Mouse (Mus musculus): Measurements from ENCODE around the gene Lsamp. TPM values are rescaled to one million over a fixed set of nuclear protein-coding genes. Genes with fewer than 3 reads are reported as not detected.

The Lsamp gene
- total and polyA plus RNA-seq, 2 experiments from 2014 or later, result 116 to 210 TPM

- WGBS, result 38% methylated on average over 4 of the region's 4 CpGs
- H3K9ac ChIP-seq (replicated peaks; ENCODE audit: low read length, poor library complexity, severe bottlenecking), result no peak overlapping the region
- no peaks in the 10 kb centered on the region for H3K4me1 ChIP-seq (ENCODE audit: insufficient read depth, low read length)
- no peak overlapping the region for H3K4me3 ChIP-seq (ENCODE audit: low read depth, low read length)
- ATAC-seq (ENCODE audit: low FRiP score) (no peak), DNase-seq (ENCODE audit: low spot score) (no peak)
- H3K36me3 ChIP-seq (ENCODE audit: insufficient read depth, low read length), result no peaks in the 10 kb centered on the region
- H3K27ac ChIP-seq (ENCODE audit: low read depth, low read length), result no peak overlapping the region
- H3K4me2 ChIP-seq (ENCODE audit: low read depth, low read length, poor library complexity, severe bottlenecking), result no peak overlapping the region
- TF ChIP-seq CTCF (IDR thresholded peaks at IDR 0.05), result no peak
- H3K27me3 ChIP-seq (ENCODE audit: insufficient read depth, low read length), result no peaks in the 10 kb centered on the region
- H3K9me3 ChIP-seq (ENCODE audit: low read length), result no peaks in the 10 kb centered on the region
These were observed 2139.7 kb downstream of the Lsamp start for GRCm38 (mm10) chr16:42123826-42124225.

GRCm38 (mm10) chr16:42126061-42126460 lies 2141.9 kb downstream of the Lsamp start:
- H3K36me3 ChIP-seq (ENCODE audit: insufficient read depth, low read length), result no peaks in the 10 kb centered on the region
- no peak for DNase-seq (ENCODE audit: low spot score)
- no peak for ATAC-seq (ENCODE audit: low FRiP score)
- H3K9ac ChIP-seq (replicated peaks; ENCODE audit: low read length, poor library complexity, severe bottlenecking), result no peak overlapping the region
- TF ChIP-seq CTCF (IDR thresholded peaks at IDR 0.05), result no peak
- H3K4me2 ChIP-seq (ENCODE audit: low read depth, low read length, poor library complexity, severe bottlenecking), result no peak overlapping the region
- no peak overlapping the region for H3K4me3 ChIP-seq (ENCODE audit: low read depth, low read length)
- H3K27me3 ChIP-seq (ENCODE audit: insufficient read depth, low read length), result no peaks in the 10 kb centered on the region
- H3K27ac ChIP-seq (ENCODE audit: low read depth, low read length), result no peak overlapping the region
- no peaks in the 10 kb centered on the region for H3K4me1 ChIP-seq (ENCODE audit: insufficient read depth, low read length)
- 89% methylated on average over 2 of the region's 2 CpGs for WGBS
- no peaks in the 10 kb centered on the region for H3K9me3 ChIP-seq (ENCODE audit: low read length)

GRCm38 (mm10) chr16:42147164-42147563 lies 2163.0 kb downstream of the Lsamp start:
- no peaks in the 10 kb centered on the region for H3K4me1 ChIP-seq (ENCODE audit: insufficient read depth, low read length)
- TF ChIP-seq CTCF (IDR thresholded peaks at IDR 0.05), result 0 out of 2 replicates have a peak, but pooled peaks have one; percentile 2
- no peak for ATAC-seq (ENCODE audit: low FRiP score)
- no peak overlapping the region for H3K4me3 ChIP-seq (ENCODE audit: low read depth, low read length)
- no peak overlapping the region for H3K9ac ChIP-seq (replicated peaks; ENCODE audit: low read length, poor library complexity, severe bottlenecking)
- WGBS, result 63% methylated on average over 6 of the region's 6 CpGs
- peak; percentile 56 for DNase-seq (ENCODE audit: low spot score)
- H3K4me2 ChIP-seq (ENCODE audit: low read depth, low read length, poor library complexity, severe bottlenecking), result no peak overlapping the region
- H3K9me3 ChIP-seq (ENCODE audit: low read length), result no peaks in the 10 kb centered on the region
- no peaks in the 10 kb centered on the region for H3K36me3 ChIP-seq (ENCODE audit: insufficient read depth, low read length)
- no peaks in the 10 kb centered on the region for H3K27me3 ChIP-seq (ENCODE audit: insufficient read depth, low read length)
- no peak overlapping the region for H3K27ac ChIP-seq (ENCODE audit: low read depth, low read length)

GRCm38 (mm10) chr16:42149216-42149942 lies 2165.2 kb downstream of the Lsamp start:
- Histone ChIP-seq H3K9me3 (ENCODE audit: low read length) (no peaks in the 10 kb centered on the region), H3K9ac (replicated peaks; ENCODE audit: low read length, poor library complexity, severe bottlenecking) (no peak overlapping the region), H3K4me1 (ENCODE audit: insufficient read depth, low read length) (no peaks in the 10 kb centered on the region), H3K27me3 (ENCODE audit: insufficient read depth, low read length) (no peaks in the 10 kb centered on the region), H3K4me3 (ENCODE audit: low read depth, low read length) (no peak overlapping the region), H3K36me3 (ENCODE audit: insufficient read depth, low read length) (no peaks in the 10 kb centered on the region), H3K27ac (ENCODE audit: low read depth, low read length) (no peak overlapping the region), H3K4me2 (ENCODE audit: low read depth, low read length, poor library complexity, severe bottlenecking) (no peak overlapping the region)
- no peak for ATAC-seq (ENCODE audit: low FRiP score)
- no peak for DNase-seq (ENCODE audit: low spot score)
- TF ChIP-seq CTCF (IDR thresholded peaks at IDR 0.05), result no peak
- 22% methylated on average over 6 of the region's 6 CpGs for WGBS

- ATAC-seq (ENCODE audit: low FRiP score), result no peak
- no peak for DNase-seq (ENCODE audit: low spot score)
- no peak overlapping the region for H3K4me2 ChIP-seq (ENCODE audit: low read depth, low read length, poor library complexity, severe bottlenecking)
- H3K36me3 ChIP-seq (ENCODE audit: insufficient read depth, low read length), result no peaks in the 10 kb centered on the region
- no peak overlapping the region for H3K27ac ChIP-seq (ENCODE audit: low read depth, low read length)
- 0 out of 2 replicates have a peak, but pooled peaks cover 3% of the 10 kb centered on the region for H3K4me1 ChIP-seq (ENCODE audit: insufficient read depth, low read length)
- no peak overlapping the region for H3K4me3 ChIP-seq (ENCODE audit: low read depth, low read length)
- WGBS, result 63% methylated on average over 8 of the region's 8 CpGs
- H3K9ac ChIP-seq (replicated peaks; ENCODE audit: low read length, poor library complexity, severe bottlenecking), result no peak overlapping the region
- no peaks in the 10 kb centered on the region for H3K27me3 ChIP-seq (ENCODE audit: insufficient read depth, low read length)
- no peaks in the 10 kb centered on the region for H3K9me3 ChIP-seq (ENCODE audit: low read length)
- no peak for TF ChIP-seq CTCF (IDR thresholded peaks at IDR 0.05)
These were observed 2168.5 kb downstream of the Lsamp start for GRCm38 (mm10) chr16:42152640-42153039.

GRCm38 (mm10) chr16:42157816-42158215 lies 2173.7 kb downstream of the Lsamp start:
- Histone ChIP-seq H3K9me3 (ENCODE audit: low read length) (no peaks in the 10 kb centered on the region), H3K4me2 (ENCODE audit: low read depth, low read length, poor library complexity, severe bottlenecking) (no peak overlapping the region), H3K36me3 (ENCODE audit: insufficient read depth, low read length) (no peaks in the 10 kb centered on the region), H3K9ac (replicated peaks; ENCODE audit: low read length, poor library complexity, severe bottlenecking) (no peak overlapping the region), H3K4me3 (ENCODE audit: low read depth, low read length) (no peak overlapping the region), H3K27ac (ENCODE audit: low read depth, low read length) (no peak overlapping the region), H3K4me1 (ENCODE audit: insufficient read depth, low read length) (0 out of 2 replicates have a peak, but pooled peaks cover 3% of the 10 kb centered on the region), H3K27me3 (ENCODE audit: insufficient read depth, low read length) (no peaks in the 10 kb centered on the region)
- no peak for DNase-seq (ENCODE audit: low spot score)
- no peak for ATAC-seq (ENCODE audit: low FRiP score)
- TF ChIP-seq CTCF (IDR thresholded peaks at IDR 0.05), result no peak
- 54% methylated on average over 9 of the region's 9 CpGs for WGBS

Measured in midbrain, postnatal 0 days (tissue).